Mouse (Mus musculus): ENCODE results near the gene Gm3739. TPM values are rescaled to one million over a fixed set of nuclear protein-coding genes. Genes with fewer than 3 reads are reported as not detected.
"Not testable (repeated sequence)": the region's sequence is repeated elsewhere in the genome, so short reads cannot be mapped to it uniquely, and the experiment has no call there.

Gm3739 gene
- polyA plus RNA-seq (2016; fragmentation: Nextera tagmentation; extraction: Ambion mirVana): 1.6 and 1.9 TPM in 2 replicates

DNA sequence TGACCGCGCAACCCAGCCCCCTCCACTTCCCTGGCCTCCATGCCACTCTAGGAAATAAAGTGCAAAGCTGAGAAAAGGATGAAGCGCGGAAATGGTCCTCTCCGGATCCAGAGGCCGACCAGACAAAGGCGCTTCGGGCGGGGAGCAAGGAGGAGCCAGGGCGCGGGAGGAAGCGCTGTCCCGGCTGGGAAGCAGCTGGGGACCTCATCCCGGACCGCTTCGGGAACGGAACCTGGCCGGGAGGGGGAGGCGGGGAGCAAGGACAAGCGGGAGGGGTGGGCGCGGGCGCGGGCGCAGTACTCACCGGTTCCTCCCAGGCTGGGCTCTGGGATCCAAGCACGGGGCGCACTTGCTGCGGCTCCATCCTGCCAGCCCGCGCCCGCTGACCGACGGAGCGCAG is at the start of gene Gm3739:
Gm3739 (minus strand) TSS at position 389 of the 400 bp plus-strand sequence.
- H3K36me3 ChIP-seq (replicated peaks); H3K27me3 ChIP-seq (ENCODE audit: poor library complexity, severe bottlenecking); H3K4me1 ChIP-seq; H3K9me3 ChIP-seq; DNase-seq (ENCODE audit: extremely low spot score, low spot score): not testable (repeated sequence)
- H3K4me3 ChIP-seq: peak within 1 kb of the TSS; percentile 60
- 0% methylated on average over 9 of the region's 35 CpGs for WGBS
- H3K27ac ChIP-seq: peak within 1 kb of the TSS; percentile 86

DNA sequence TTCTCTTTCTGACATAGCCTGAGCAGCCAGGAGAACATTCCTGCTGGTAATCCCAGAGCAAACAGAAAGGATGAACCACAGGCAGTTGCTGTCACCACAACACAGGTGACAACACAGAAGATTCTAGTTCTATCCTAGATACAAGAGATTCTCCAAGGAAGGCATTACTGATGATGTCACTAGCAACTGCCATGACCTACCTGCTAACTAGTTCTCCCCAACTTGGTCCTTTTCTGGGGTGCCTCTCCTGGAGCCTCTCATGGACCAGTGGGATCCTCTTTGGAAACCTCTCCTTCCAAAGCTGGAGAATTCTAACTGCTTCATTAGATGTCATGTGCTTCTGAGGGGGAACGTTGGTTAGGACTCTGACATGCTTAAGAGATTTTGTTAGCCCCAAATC is 17.4 kb upstream of the Gm3739 start, which contains the start of gene Gm5797:
Gm5797 (minus strand) TSS at position 101 of the 400 bp plus-strand sequence.
- not testable (repeated sequence) for H3K4me3 ChIP-seq; H3K4me1 ChIP-seq; H3K36me3 ChIP-seq (replicated peaks); H3K9me3 ChIP-seq; DNase-seq (ENCODE audit: extremely low spot score, low spot score); H3K27ac ChIP-seq; H3K27me3 ChIP-seq (ENCODE audit: poor library complexity, severe bottlenecking)
- no CpG with 5 or more reads among the region's 1 CpGs for WGBS

DNA sequence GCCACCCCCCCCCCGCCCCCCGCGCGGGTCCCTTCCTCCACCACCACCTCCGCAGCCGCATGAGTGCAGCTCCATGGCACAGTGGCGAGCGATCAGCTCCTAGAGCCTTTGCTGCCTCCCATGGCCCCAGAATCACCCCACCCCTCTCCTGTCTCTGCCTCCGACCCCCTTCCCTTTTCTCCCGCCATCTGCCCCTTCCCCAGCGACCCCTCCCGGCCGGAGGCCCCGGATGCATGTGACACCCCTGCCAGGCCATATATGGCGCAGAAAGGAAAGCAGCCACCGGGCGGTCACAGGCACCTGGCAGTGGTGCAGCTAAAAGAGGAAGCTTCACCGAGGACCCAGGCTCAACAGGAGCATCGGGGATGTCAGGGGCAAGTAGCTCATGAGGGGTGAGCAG is 244 bp upstream of the Gm3739 start:
- H3K4me1 ChIP-seq; H3K27me3 ChIP-seq (ENCODE audit: poor library complexity, severe bottlenecking); H3K36me3 ChIP-seq (replicated peaks); H3K9me3 ChIP-seq: not testable (repeated sequence)
- peak; percentile 63 for DNase-seq (ENCODE audit: extremely low spot score, low spot score)
- WGBS: 1% methylated on average over 18 of the region's 19 CpGs
- H3K27ac ChIP-seq: peak overlapping the region; percentile 86
- peak overlapping the region; percentile 60 for H3K4me3 ChIP-seq

DNA sequence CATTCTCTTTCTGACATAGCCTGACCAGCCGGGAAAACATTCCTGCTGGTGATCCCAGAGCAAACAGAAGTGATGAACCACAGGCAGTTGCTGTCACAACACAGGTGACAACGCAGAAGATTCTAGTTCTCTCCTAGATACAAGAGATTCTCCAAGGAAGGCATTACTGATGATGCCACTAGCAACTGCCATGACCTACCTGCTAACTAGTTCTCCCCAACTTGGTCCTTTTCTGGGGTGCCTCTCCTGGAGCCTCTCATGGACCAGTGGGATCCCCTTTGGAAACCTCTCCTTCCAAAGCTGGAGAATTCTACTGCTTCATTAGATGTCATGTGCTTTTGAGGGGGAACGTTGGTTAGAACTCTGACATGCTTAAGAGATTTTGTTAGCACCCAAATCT is 50.2 kb downstream of the Gm3739 start, which contains the start of gene Gm3727:
Gm3727 (minus strand) TSS at position 101 of the 400 bp plus-strand sequence.
- 89% methylated on average over 3 of the region's 3 CpGs for WGBS
- H3K36me3 ChIP-seq (replicated peaks); H3K4me3 ChIP-seq; H3K9me3 ChIP-seq; H3K27me3 ChIP-seq (ENCODE audit: poor library complexity, severe bottlenecking); H3K4me1 ChIP-seq; DNase-seq (ENCODE audit: extremely low spot score, low spot score); H3K27ac ChIP-seq: not testable (repeated sequence)

Other genes with a start within 250 kb of the Gm3739 start
- gene Gm3696, start 214.4 kb downstream of the Gm3739 start, polyA plus RNA-seq (2016; fragmentation: Nextera tagmentation; extraction: Ambion mirVana): 1.1 and 1.4 TPM in 2 replicates
- gene Gm6676, start 189.6 kb downstream of the Gm3739 start, polyA plus RNA-seq (2016; fragmentation: Nextera tagmentation; extraction: Ambion mirVana): not detected in 2 replicates
- 3.8 and 4.5 TPM in 2 replicates for gene Gm3512, start 140.5 kb downstream of the Gm3739 start, polyA plus RNA-seq (2016; fragmentation: Nextera tagmentation; extraction: Ambion mirVana)
- gene Gm16434, start 120.5 kb downstream of the Gm3739 start, polyA plus RNA-seq (2016; fragmentation: Nextera tagmentation; extraction: Ambion mirVana): not detected in 2 replicates
- gene Gm3727, start 50.3 kb downstream of the Gm3739 start, polyA plus RNA-seq (2016; fragmentation: Nextera tagmentation; extraction: Ambion mirVana): not detected in 2 replicates
- not detected in 2 replicates for gene Gm5797, start 17.3 kb upstream of the Gm3739 start, polyA plus RNA-seq (2016; fragmentation: Nextera tagmentation; extraction: Ambion mirVana)
- not detected in 2 replicates for gene Gm8374, start 50.1 kb upstream of the Gm3739 start, polyA plus RNA-seq (2016; fragmentation: Nextera tagmentation; extraction: Ambion mirVana)
- not detected in 2 replicates for gene Gm3755, start 135.9 kb upstream of the Gm3739 start, polyA plus RNA-seq (2016; fragmentation: Nextera tagmentation; extraction: Ambion mirVana)
- 1.2 and 1.4 TPM in 2 replicates for gene Gm3752, start 168.7 kb upstream of the Gm3739 start, polyA plus RNA-seq (2016; fragmentation: Nextera tagmentation; extraction: Ambion mirVana)

Measured in forebrain, embryonic 10.5 days (tissue).